Mouse (Mus musculus) lung, postnatal 0 days (tissue): ENCODE data around the gene Ngb.

Experiments used
- CTCF ChIP-seq: IDR thresholded peaks from 2 replicates; pipeline ENCODE4 v1.5.1; 2016; ENCODE audit warnings: antibody characterized with exemption, mild to moderate bottlenecking
- EP300 ChIP-seq: IDR thresholded peaks from 2 replicates; pipeline ENCODE4 v1.6.1; 2016; ENCODE audit warnings: antibody characterized with exemption, mild to moderate bottlenecking, control low read depth

DNA sequence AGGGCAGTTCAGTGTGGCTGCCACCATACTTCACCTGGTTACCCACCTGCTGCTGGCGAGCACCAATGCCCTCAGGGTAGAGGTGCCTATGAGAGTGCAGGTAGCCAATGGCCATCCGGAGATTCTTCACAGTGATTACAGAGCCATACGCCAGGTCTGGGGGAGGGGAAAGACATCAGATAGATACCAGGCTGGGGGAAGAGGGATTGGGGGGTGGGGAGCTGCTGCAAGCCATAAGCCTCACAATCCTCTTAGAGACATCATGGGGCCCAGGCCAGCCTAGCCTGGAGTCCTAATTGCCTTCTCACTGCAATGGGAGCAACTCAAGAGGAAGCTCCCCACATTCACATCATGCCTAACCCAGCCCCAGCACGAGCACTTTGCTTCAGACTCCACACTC is 24.9 kb upstream of the Ngb start:
- no peak for TF ChIP-seq CTCF
- TF ChIP-seq EP300: no peak
